Mouse (Mus musculus) heart, adult 2 months (tissue): ENCODE measurements around the gene Iqce.

Experiments used
- CTCF ChIP-seq: fragments of 200-600 bp; IDR thresholded peaks from 2 replicates; pipeline ENCODE4 v1.8.1; 2022; ENCODE audit warnings: antibody characterized with exemption, mild to moderate bottlenecking, moderate library complexity
- EP300 ChIP-seq: fragments of 200-500 bp; IDR thresholded peaks from 2 replicates; pipeline ENCODE4 v1.6.1; 2011; ENCODE audit warnings: low read depth, low read length, control low read depth; ENCODE audit not compliant: insufficient read depth
- POLR2A ChIP-seq: fragments of 200-500 bp; IDR thresholded peaks from 2 replicates; pipeline ENCODE4 v1.6.1; 2011; ENCODE audit warnings: mild to moderate bottlenecking, low read depth, low read length, control low read depth; ENCODE audit not compliant: insufficient read depth

DNA sequence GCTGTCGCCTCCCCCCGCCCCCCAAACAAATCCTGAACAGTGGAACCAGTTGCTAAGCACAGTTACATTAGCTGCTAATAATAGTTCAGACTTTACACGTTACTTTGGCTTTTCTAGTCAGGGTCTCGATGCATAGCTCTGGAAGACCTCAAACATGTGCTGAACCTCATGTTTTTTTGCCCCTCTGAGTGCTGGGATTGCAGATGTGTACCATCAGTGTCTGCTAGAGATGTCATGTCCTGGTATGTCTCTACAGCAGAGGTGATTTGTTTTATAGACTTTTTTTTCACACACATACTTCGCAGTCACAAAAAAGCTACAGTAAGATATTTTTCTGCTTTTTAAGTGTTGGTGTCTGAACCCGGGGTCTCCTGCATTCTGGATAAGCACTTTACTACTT, 30.1 kb downstream of the Iqce start:
- TF ChIP-seq EP300: no peak
- no peak for TF ChIP-seq CTCF
- TF ChIP-seq POLR2A: no peak
